Mouse (Mus musculus) forebrain, embryonic 15.5 days (tissue): ENCODE results near the gene Mcoln2. TPM values are rescaled to one million over a fixed set of nuclear protein-coding genes. Genes with fewer than 3 reads are reported as not detected.

Experiments
- ATAC-seq: fragments of 200-750 bp; cut with Nextera tagmentation; replicated peaks from 2 replicates; pipeline ENCODE4 v1.8.0; 2017; ENCODE audit warnings: mild to moderate bottlenecking, moderate TSS enrichment, moderate library complexity
- H3K27ac ChIP-seq: fragments of 300-500 bp; sonication (generic); replicated peaks from 2 replicates; pipeline ENCODE4 v1.5.1; 2015; ENCODE audit warnings: mild to moderate bottlenecking, inconsistent platforms
- H3K27me3 ChIP-seq: fragments of 300-500 bp; sonication (generic); 2 replicates; pipeline ENCODE4 v1.6.1; 2015; ENCODE audit warnings: inconsistent platforms
- H3K36me3 ChIP-seq: fragments of 300-500 bp; sonication (generic); 2 replicates; pipeline ENCODE4 v1.6.1; 2015; ENCODE audit warnings: mild to moderate bottlenecking, inconsistent platforms
- H3K4me1 ChIP-seq: fragments of 300-500 bp; sonication (generic); 2 replicates; pipeline ENCODE4 v1.6.1; 2015; ENCODE audit warnings: inconsistent platforms
- H3K4me2 ChIP-seq: fragments of 300-500 bp; sonication (generic); replicated peaks from 2 replicates; pipeline ENCODE4 v1.6.1; 2015; ENCODE audit warnings: mild to moderate bottlenecking, inconsistent platforms
- H3K4me3 ChIP-seq: fragments of 300-500 bp; sonication (generic); 2 replicates; pipeline ENCODE4 v1.5.1; 2015; ENCODE audit warnings: mild to moderate bottlenecking, inconsistent platforms
- H3K9ac ChIP-seq: fragments of 300-500 bp; sonication (generic); replicated peaks from 2 replicates; pipeline ENCODE4 v1.6.1; 2015; ENCODE audit warnings: mild to moderate bottlenecking, inconsistent platforms
- H3K9me3 ChIP-seq: fragments of 300-500 bp; sonication (generic); 2 replicates; pipeline ENCODE4 v1.6.1; 2016; ENCODE audit warnings: inconsistent platforms
- WGBS: fragments of 180-500 bp; shearing (Covaris S2); methylation state at CpG from one replicate; pipeline ENCODE4 v1.1.7; 2015; ENCODE audit warnings: mixed read lengths; 5-methylcytosine and 5-hydroxymethylcytosine counted together
- polyA plus RNA-seq: library from polyadenylated mRNA; unstranded; fragments of >200 nt; fragmentation: Nextera tagmentation; extraction: Ambion mirVana; gene quantifications from 2 replicates; pipeline ENCODE4 v1.2.1, GENCODE M21; 2015

Gene Mcoln2
- polyA plus RNA-seq, 1 experiment from 2014 or later: not detected

DNA sequence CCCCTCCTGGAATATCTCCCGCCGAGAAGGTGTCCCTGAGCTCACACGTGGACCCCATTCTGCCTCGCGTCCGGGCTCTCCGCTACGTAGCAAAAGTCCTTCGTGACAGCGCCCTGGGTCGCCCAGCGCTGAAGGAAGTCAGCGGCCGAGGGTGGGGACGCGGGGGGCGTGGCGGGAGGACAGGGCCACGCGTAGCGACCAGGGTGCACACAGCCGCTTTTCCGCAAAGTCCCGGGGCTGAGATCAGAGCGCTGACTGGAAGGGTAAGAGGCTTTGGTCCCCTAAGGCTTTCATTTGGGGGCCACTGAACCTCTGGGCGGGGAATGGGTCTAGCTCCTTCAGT, 396 bp downstream of the Mcoln2 start:
- Histone ChIP-seq H3K9me3 (no peaks in the 10 kb centered on the region), H3K27ac (no peak overlapping the region), H3K4me3 (peak overlapping the region; percentile 36), H3K9ac (peak overlapping the region; percentile 17; the same call in 1 of the 2 replicates), H3K4me2 (peak overlapping the region; percentile 68), H3K36me3 (no peaks in the 10 kb centered on the region), H3K4me1 (peaks cover 11% of the 10 kb centered on the region), H3K27me3 (peaks cover 11% of the 10 kb centered on the region; the same call in 1 of the 2 replicates)
- 0% methylated on average over 26 of the region's 26 CpGs for WGBS
- ATAC-seq: 0 out of 2 replicates have a peak, but pooled peaks have one; percentile 13

- Histone ChIP-seq H3K9ac (no peak overlapping the region), H3K4me1 (peaks cover 11% of the 10 kb centered on the region), H3K4me3 (peak overlapping the region; percentile 36; the same call in 1 of the 2 replicates), H3K27ac (no peak overlapping the region), H3K4me2 (peak overlapping the region; percentile 68; the same call in 1 of the 2 replicates), H3K36me3 (no peaks in the 10 kb centered on the region), H3K27me3 (peaks cover 11% of the 10 kb centered on the region; the same call in 1 of the 2 replicates), H3K9me3 (no peaks in the 10 kb centered on the region)
- ATAC-seq: no peak
- WGBS: 29% methylated on average over 11 of the region's 11 CpGs
These were observed 927 bp downstream of the Mcoln2 start for GRCm38 (mm10) chr3:146150560-146150959.

DNA sequence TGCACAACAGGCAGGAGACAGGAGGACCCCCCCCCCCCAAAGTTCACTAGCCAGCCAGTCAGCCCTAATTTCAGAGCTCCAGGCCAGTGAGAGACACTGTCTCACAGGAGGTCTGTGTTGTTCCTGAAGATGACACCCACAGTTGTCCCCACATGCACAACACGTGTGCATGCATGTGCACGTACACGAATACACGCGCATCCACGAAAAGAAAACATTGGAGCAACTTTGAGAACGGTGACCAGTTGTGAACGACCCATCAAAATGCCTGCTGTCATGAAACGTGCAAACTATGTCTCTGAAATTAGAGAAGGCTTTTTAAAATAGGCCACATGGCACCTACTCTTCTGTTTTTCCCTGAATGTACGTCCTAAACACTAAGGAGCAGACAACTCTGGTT, 1.7 kb downstream of the Mcoln2 start:
- H3K36me3 ChIP-seq: no peaks in the 10 kb centered on the region
- peaks cover 11% of the 10 kb centered on the region; the same call in 1 of the 2 replicates for H3K27me3 ChIP-seq
- no peak for ATAC-seq
- H3K9me3 ChIP-seq: no peaks in the 10 kb centered on the region
- H3K9ac ChIP-seq: no peak overlapping the region
- no peak overlapping the region for H3K4me3 ChIP-seq
- WGBS: 95% methylated on average over 10 of the region's 10 CpGs
- no peak overlapping the region for H3K4me2 ChIP-seq
- no peak overlapping the region for H3K27ac ChIP-seq
- peaks cover 11% of the 10 kb centered on the region for H3K4me1 ChIP-seq

DNA sequence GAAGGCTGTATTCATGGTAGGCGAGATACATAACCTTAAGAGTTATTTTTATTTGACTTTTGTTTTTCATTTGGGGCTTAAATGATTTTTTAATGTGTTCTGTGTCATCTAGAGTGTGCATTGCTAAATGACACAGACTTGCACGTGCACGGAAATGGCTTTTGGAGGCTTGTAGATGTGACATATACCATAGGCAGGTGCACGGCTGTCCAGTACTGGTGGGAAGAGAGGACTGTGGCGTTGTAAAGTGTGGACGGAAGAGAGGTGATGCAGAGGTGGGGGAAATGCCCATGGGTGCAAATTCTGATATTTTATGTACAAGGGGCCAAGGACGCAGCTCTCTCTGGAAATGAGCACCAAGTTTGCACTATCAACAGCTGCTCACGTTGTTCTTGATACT, 2.1 kb downstream of the Mcoln2 start:
- no peak for ATAC-seq
- H3K9me3 ChIP-seq: no peaks in the 10 kb centered on the region
- peaks cover 11% of the 10 kb centered on the region for H3K4me1 ChIP-seq
- peaks cover 11% of the 10 kb centered on the region; the same call in 1 of the 2 replicates for H3K27me3 ChIP-seq
- no peak overlapping the region for H3K4me3 ChIP-seq
- H3K9ac ChIP-seq: no peak overlapping the region
- WGBS: 93% methylated on average over 8 of the region's 8 CpGs
- no peak overlapping the region for H3K4me2 ChIP-seq
- no peak overlapping the region for H3K27ac ChIP-seq
- no peaks in the 10 kb centered on the region for H3K36me3 ChIP-seq

DNA sequence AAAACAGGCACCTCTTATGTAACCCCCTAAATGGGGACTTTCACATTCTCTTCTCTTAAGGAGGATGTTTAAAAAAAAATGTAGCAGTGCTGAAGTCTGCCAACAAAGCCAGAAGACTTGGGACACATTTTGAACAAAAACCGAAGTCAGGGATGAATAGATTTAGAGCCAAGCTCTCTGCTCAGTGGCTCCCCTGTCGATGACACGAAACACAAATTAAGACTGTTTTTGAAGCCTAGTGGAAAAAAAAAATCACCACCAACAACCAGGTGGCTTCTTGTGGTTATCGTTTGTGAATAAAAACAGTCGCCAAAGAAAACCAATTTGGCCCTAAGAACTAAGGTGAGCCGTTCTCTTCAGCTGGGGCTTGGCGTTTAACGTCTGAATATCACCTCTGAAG, 2.7 kb downstream of the Mcoln2 start:
- Histone ChIP-seq H3K27ac (no peak overlapping the region), H3K9me3 (no peaks in the 10 kb centered on the region), H3K36me3 (no peaks in the 10 kb centered on the region), H3K9ac (no peak overlapping the region), H3K4me2 (no peak overlapping the region), H3K27me3 (peaks cover 11% of the 10 kb centered on the region; the same call in 1 of the 2 replicates), H3K4me1 (peaks cover 11% of the 10 kb centered on the region), H3K4me3 (no peak overlapping the region)
- WGBS: 86% methylated on average over 8 of the region's 8 CpGs
- ATAC-seq: no peak

- Histone ChIP-seq H3K4me1 (peaks cover 11% of the 10 kb centered on the region), H3K4me3 (no peak overlapping the region), H3K27me3 (peaks cover 11% of the 10 kb centered on the region; the same call in 1 of the 2 replicates), H3K4me2 (no peak overlapping the region), H3K9me3 (no peaks in the 10 kb centered on the region), H3K36me3 (no peaks in the 10 kb centered on the region), H3K27ac (no peak overlapping the region), H3K9ac (no peak overlapping the region)
- no peak for ATAC-seq
- 49% methylated on average over 2 of the region's 2 CpGs for WGBS
These were observed 3.3 kb downstream of the Mcoln2 start for GRCm38 (mm10) chr3:146152913-146153312.

DNA sequence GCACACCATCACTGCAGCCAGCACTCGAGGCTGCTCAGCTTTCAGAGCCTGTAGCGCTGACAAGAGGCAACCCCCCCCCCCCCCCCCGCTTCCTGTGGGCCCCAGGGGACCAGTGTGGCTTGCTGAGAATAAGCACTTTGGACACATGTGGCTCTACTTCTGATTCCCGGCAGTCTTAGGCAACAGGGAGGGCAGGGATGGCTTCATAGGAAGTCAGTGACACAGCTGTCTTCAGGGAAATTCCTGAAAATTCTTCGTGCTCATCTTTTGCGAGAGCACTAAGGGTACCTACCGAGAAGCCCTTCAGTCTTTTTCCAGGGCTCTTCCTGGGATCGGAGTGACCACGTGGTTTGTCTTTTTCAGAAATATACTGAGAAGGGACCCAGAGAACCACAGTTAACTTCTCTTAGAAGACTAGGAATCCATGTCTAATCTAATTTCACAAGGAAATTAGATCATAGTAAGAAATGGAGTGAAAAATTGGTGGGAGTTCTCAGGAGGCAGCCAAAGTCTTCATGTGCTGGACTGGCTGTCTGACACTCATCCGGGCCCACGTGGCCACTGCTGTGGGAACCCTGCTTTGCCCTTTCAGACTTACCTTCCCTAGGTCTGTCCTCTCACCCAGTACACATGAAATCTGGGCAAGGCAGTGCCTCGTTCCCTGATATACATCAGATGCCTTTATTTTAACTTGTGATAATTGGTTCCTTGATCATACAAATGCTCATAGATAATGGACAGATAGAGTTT, 4.4 kb downstream of the Mcoln2 start:
- ATAC-seq: no peak
- H3K27me3 ChIP-seq: peaks cover 11% of the 10 kb centered on the region; the same call in 1 of the 2 replicates
- WGBS: 43% methylated on average over 12 of the region's 12 CpGs

GRCm38 (mm10) chr3:146155628-146156576, 6.3 kb downstream of the Mcoln2 start:
- Histone ChIP-seq H3K9ac (no peak overlapping the region), H3K9me3 (no peaks in the 10 kb centered on the region), H3K4me3 (no peak overlapping the region), H3K4me2 (no peak overlapping the region), H3K27ac (no peak overlapping the region), H3K4me1 (no peaks in the 10 kb centered on the region), H3K27me3 (0 out of 2 replicates have a peak, but pooled peaks cover 3% of the 10 kb centered on the region), H3K36me3 (no peaks in the 10 kb centered on the region)
- no peak for ATAC-seq
- WGBS: 86% methylated on average over 13 of the region's 13 CpGs

More for the DNA sequence above, 4.4 kb downstream of the Mcoln2 start:
- Histone ChIP-seq H3K4me2 (no peak overlapping the region), H3K4me3 (no peak overlapping the region), H3K27ac (no peak overlapping the region), H3K4me1 (peaks cover 11% of the 10 kb centered on the region), H3K9me3 (no peaks in the 10 kb centered on the region), H3K36me3 (no peaks in the 10 kb centered on the region), H3K9ac (no peak overlapping the region)

GRCm38 (mm10) chr3:146156811-146157210, 7.2 kb downstream of the Mcoln2 start:
- H3K4me3 ChIP-seq: no peak overlapping the region
- H3K9ac ChIP-seq: no peak overlapping the region
- no peak for ATAC-seq
- no peak overlapping the region for H3K27ac ChIP-seq
- no peaks in the 10 kb centered on the region for H3K4me1 ChIP-seq
- WGBS: 90% methylated on average over 2 of the region's 2 CpGs
- H3K9me3 ChIP-seq: no peaks in the 10 kb centered on the region
- no peaks in the 10 kb centered on the region for H3K36me3 ChIP-seq
- H3K27me3 ChIP-seq: no peaks in the 10 kb centered on the region
- no peak overlapping the region for H3K4me2 ChIP-seq

- H3K4me3 ChIP-seq: no peak overlapping the region
- no peak for ATAC-seq
- no peaks in the 10 kb centered on the region for H3K27me3 ChIP-seq
- no peak overlapping the region for H3K4me2 ChIP-seq
- no peak overlapping the region for H3K27ac ChIP-seq
- H3K9ac ChIP-seq: no peak overlapping the region
- no peaks in the 10 kb centered on the region for H3K36me3 ChIP-seq
- no peaks in the 10 kb centered on the region for H3K9me3 ChIP-seq
- no peaks in the 10 kb centered on the region for H3K4me1 ChIP-seq
- WGBS: 79% methylated on average over 4 of the region's 4 CpGs
These were observed 8.4 kb downstream of the Mcoln2 start for GRCm38 (mm10) chr3:146158039-146158438.

DNA sequence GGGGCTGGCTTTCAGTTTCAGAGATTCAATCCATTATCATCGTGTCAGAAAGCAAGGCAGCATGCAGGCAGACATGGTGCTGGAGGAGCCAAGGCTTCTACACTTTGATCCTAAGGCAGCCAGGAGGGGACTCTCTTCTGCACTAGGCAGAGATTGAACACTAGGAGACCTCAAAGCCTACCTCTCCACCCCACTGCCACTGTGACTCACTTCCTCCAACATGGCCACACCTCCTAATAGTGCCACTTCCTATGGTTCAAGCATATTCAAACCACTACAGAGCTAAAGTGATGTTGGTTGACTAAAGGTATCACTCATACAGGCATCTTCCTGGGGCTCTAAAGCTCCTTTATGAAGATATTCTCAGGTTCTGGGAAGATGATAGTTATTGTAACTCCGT, 9.7 kb downstream of the Mcoln2 start:
- no peak overlapping the region for H3K4me3 ChIP-seq
- H3K27me3 ChIP-seq: no peaks in the 10 kb centered on the region
- H3K4me2 ChIP-seq: no peak overlapping the region
- WGBS: 91% methylated on average over 2 of the region's 2 CpGs
- no peak overlapping the region for H3K27ac ChIP-seq
- no peaks in the 10 kb centered on the region for H3K4me1 ChIP-seq
- no peaks in the 10 kb centered on the region for H3K9me3 ChIP-seq
- H3K36me3 ChIP-seq: no peaks in the 10 kb centered on the region
- H3K9ac ChIP-seq: no peak overlapping the region
- ATAC-seq: no peak

- Histone ChIP-seq H3K36me3 (no peaks in the 10 kb centered on the region), H3K4me2 (no peak overlapping the region), H3K4me3 (no peak overlapping the region), H3K4me1 (no peaks in the 10 kb centered on the region), H3K27me3 (no peaks in the 10 kb centered on the region), H3K27ac (no peak overlapping the region), H3K9ac (no peak overlapping the region), H3K9me3 (no peaks in the 10 kb centered on the region)
- 77% methylated on average over 4 of the region's 4 CpGs for WGBS
- ATAC-seq: no peak
These were observed 12.6 kb downstream of the Mcoln2 start for GRCm38 (mm10) chr3:146162197-146162596.
